Mouse (Mus musculus) splenic B cell, adult 2 months (primary cell): ENCODE results near the gene Gm21992.

Experiments used
- DNase-seq: peaks from one replicate; pipeline ENCODE4 v3.0.0-alpha.2; 2011; ENCODE audit warnings: low read depth, low spot score
- H3K27me3 ChIP-seq: 2 replicates; pipeline ENCODE4 v1.6.1; 2012; ENCODE audit warnings: mild to moderate bottlenecking, low read length, moderate library complexity, mixed read lengths; ENCODE audit not compliant: control insufficient read depth, poor library complexity, insufficient read depth, severe bottlenecking
- H3K36me3 ChIP-seq: 2 replicates; pipeline ENCODE4 v1.6.1; 2012; ENCODE audit warnings: mild to moderate bottlenecking, low read length, moderate library complexity, mixed read lengths; ENCODE audit not compliant: control insufficient read depth, poor library complexity, insufficient read depth, severe bottlenecking

Gene Gm21992

DNA sequence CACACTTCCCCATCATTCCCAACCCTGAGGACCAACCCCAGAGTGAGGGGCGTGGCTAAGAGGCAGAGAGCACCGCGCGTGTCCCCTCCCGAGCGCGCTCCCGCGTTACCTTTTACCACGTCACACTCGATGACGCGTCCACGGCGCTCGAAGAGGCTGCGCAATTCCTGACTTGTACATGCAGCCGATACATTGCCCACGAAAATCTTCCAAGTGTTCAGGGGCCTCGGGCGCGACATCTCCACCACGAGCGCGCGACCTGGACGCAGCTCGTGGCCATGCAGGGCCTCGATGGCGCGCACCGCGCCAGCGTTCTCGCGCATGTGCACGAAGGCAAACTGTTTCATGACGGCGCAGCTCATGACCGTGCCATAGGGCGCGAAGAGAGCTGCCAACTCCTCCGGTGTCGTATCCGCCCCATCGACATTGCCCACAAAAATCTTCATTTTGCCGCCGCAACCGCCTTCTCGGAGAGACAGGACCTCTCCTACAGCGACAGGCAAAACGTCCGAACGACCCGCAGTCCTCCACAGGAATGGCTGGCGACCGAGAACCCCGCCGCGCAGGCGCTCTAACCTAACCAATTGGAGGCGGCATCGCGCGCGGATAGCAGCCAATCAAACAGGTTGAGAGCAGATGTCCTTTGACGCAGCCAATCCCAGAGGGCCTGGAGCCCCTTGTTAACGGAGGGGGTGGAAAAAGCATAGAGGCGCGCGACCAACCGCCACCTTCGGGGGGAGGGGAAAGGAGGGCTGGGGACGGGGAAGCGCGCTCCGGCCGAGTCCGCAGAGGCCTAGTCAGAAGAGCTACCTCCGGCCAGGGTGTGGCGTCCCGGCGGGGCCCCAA, at the start of gene Gm21992, which contains the start of gene Rbm14:
TSS of gene Gm21992 (minus strand) at position 550 of the 846 bp plus-strand sequence.
TSS of gene Rbm14 (minus strand) at position 572 of the 846 bp plus-strand sequence.
- peak; percentile 98 for DNase-seq
- Histone ChIP-seq H3K36me3 (no peaks in the 10 kb centered on the region), H3K27me3 (no peaks in the 10 kb centered on the region)

GRCm38 (mm10) chr19:4859081-4859480, 47.7 kb upstream of the Gm21992 start:
- DNase-seq = no peak
- no peaks in the 10 kb centered on the region; the same call in 1 of the 2 replicates for H3K27me3 ChIP-seq
- H3K36me3 ChIP-seq = no peaks in the 10 kb centered on the region

GRCm38 (mm10) chr19:4855951-4856350, 44.5 kb upstream of the Gm21992 start:
- no peaks in the 10 kb centered on the region for H3K36me3 ChIP-seq

GRCm38 (mm10) chr19:4855470-4855820, 44.0 kb upstream of the Gm21992 start:
- no peaks in the 10 kb centered on the region; the same call in 1 of the 2 replicates for H3K27me3 ChIP-seq

More at GRCm38 (mm10) chr19:4855951-4856350, 44.5 kb upstream of the Gm21992 start:
- DNase-seq = no peak
- H3K27me3 ChIP-seq = no peaks in the 10 kb centered on the region; the same call in 1 of the 2 replicates

DNA sequence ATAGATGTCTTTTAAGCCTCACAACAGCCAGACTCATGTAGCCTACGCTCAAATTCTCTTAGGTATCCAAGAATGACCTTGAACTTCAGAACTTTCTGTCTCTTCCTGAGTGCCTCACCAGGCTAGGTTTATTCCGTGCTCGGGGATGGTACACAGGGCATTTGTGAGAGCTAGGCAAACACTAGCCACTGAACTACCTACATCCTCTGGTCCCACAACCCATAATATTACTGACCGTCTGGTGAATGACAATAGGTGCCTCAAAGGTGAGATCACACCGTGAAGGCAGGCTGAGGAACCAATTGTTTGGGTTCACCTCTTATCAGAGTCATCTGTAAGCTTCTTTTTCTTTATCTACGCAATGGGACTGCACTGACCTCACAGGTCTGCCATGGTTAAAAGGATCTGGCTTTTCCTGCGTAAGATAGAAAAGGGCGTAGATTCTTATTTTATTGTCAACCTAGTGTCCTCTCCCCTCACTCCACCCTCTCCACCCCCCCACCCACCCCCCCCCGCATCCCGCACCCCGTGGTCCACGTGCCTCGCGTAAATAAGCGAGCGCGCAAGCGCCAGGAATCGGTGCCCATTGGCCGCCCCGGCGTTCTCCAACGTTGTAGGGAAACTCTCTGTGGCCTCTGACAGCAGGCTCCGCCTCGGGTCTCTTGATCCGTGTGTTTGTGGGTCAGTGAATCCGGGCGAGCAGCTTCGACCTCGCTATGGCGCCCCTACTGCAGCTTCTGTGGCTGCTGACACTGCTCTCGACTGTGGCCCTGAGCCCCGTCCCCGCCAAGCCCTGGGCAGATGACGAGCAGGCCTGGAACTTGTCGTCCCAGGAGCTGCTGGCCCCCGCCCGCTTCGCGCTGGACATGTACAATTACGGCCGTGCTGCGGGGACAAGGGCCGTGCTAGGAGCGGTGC, 43.4 kb upstream of the Gm21992 start, which contains the start of gene Ctsf:
TSS of gene Ctsf (plus strand) at position 579 of the 918 bp plus-strand sequence.
- H3K27me3 ChIP-seq = no peaks in the 10 kb centered on the region; the same call in 1 of the 2 replicates
- peak; percentile 13 for DNase-seq
- H3K36me3 ChIP-seq = no peaks in the 10 kb centered on the region

More at GRCm38 (mm10) chr19:4855470-4855820, 44.0 kb upstream of the Gm21992 start:
- H3K36me3 ChIP-seq = no peaks in the 10 kb centered on the region
- DNase-seq = no peak

- Histone ChIP-seq H3K27me3 (no peaks in the 10 kb centered on the region), H3K36me3 (no peaks in the 10 kb centered on the region)
- DNase-seq = no peak
These were observed 38.9 kb upstream of the Gm21992 start for GRCm38 (mm10) chr19:4850281-4850680.

GRCm38 (mm10) chr19:4849800-4850199, 38.4 kb upstream of the Gm21992 start:
- H3K27me3 ChIP-seq = no peaks in the 10 kb centered on the region
- H3K36me3 ChIP-seq = no peaks in the 10 kb centered on the region
- DNase-seq = no peak

- Histone ChIP-seq H3K27me3 (no peaks in the 10 kb centered on the region), H3K36me3 (no peaks in the 10 kb centered on the region)
- DNase-seq = peak; percentile 51
These were observed 36.1 kb upstream of the Gm21992 start for GRCm38 (mm10) chr19:4847490-4847889.

DNA sequence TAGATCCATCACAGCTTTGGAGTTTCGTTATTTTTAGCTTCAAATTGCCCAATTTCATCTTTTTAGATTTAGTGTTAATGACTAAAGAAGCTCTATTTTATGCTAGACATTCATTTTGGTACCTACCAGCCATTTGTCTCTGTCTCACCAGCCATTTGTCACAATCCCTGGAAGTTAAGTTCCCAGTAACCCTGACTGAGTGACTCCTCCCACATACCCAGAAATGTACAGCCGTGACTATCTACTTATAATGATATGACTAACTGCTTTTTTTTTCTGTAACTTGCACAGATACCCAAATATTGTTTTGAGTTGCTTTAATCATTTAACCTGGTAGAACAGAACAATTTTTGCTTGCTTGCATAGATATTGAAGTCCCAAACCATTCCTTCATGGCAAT, 34.4 kb upstream of the Gm21992 start:
- Histone ChIP-seq H3K27me3 (no peaks in the 10 kb centered on the region), H3K36me3 (no peaks in the 10 kb centered on the region)
- DNase-seq = no peak

GRCm38 (mm10) chr19:4842611-4843010, 31.2 kb upstream of the Gm21992 start:
- no peaks in the 10 kb centered on the region for H3K36me3 ChIP-seq
- H3K27me3 ChIP-seq = no peaks in the 10 kb centered on the region
- DNase-seq = no peak

GRCm38 (mm10) chr19:4840848-4841247, 29.4 kb upstream of the Gm21992 start:
- H3K36me3 ChIP-seq = no peaks in the 10 kb centered on the region
- H3K27me3 ChIP-seq = no peaks in the 10 kb centered on the region
- DNase-seq = no peak

DNA sequence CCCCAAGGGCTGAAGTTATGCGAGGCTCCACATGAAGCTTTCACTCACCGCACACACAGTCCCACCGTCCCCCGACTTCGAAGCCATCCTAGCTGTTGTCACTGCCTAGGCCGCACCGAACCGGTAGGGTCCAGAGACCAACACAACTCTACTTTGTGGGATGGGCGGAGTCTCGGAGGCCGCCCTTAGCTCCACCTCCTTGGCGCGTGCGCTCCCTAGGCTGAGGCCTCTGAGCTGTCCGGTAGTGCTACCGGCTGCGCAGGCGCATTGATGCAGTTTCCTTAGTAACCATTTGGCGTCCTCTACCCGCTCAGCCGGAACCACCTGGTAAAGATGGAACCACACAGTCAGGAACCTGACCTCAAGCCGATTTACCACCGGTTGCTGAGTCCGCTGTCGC, 27.7 kb upstream of the Gm21992 start, which contains the start of the genes Ccs and Ccdc87:
TSS of gene Ccs (minus strand) at position 184 of the 400 bp plus-strand sequence.
TSS of gene Ccdc87 (plus strand) at position 218 of the 400 bp plus-strand sequence.
- Histone ChIP-seq H3K27me3 (no peaks in the 10 kb centered on the region), H3K36me3 (no peaks in the 10 kb centered on the region)
- DNase-seq = peak; percentile 95

DNA sequence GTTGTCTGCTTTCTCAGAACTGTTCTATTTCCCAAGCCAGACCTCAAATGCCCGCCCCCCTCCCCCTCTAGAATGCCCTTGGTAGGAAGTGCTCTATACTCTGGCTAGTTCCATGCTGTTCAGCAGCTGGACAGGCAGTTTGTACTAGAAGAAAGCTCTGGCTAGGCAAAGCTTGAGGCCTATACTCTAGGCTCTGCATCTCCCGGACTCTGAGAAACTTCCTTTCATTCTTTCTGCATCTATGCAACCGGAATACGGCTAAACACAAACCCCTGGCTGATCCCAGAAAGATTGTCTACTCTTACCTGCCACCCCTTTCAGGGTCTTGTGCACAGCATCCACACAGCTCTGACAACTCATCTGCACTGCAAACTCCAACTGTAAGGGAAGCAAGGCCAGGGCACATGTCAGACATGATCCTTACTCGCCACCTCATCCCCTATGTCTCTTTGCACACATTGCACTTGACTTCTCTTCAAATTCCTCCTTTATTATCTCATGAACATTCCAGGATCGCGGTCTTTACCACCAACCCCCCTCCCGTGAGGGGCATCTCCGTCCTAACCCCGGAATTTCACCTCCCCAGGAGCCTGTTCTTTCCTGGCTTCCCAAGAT, 27.2 kb upstream of the Gm21992 start:
- no peaks in the 10 kb centered on the region for H3K36me3 ChIP-seq
- H3K27me3 ChIP-seq = no peaks in the 10 kb centered on the region
- DNase-seq = no peak

DNA sequence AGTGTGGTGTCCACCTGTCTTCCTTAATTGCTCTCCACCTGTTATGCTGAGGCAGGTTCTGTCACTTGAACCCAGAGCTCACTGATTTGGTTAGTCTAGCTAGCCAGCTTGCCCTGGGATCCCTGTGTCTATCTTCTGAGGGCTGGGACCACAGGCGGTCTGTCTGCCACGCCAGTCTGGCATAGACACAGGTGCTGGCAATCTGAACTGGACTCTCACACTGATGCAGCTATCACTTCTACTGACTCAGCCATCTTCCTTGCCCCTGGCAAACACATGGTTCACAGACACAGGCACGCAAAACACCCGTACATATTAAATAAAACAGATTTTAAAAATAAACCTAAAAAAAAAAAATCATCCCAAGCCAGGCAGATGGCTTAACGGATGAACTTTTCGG, 25.6 kb upstream of the Gm21992 start:
- no peaks in the 10 kb centered on the region for H3K27me3 ChIP-seq
- no peak for DNase-seq

More for the DNA sequence above, 25.6 kb upstream of the Gm21992 start:
- no peaks in the 10 kb centered on the region for H3K36me3 ChIP-seq
